Mouse (Mus musculus) E14TG2a.4 (cell line): ENCODE data around the gene Ahsa1.

Source experiments
- H3K27me3 ChIP-seq: 2 replicates; pipeline ENCODE4 v1.6.1; 2014; ENCODE audit warnings: low read length, control low read depth; ENCODE audit not compliant: insufficient read depth
- H3K36me3 ChIP-seq: 2 replicates; pipeline ENCODE4 v1.6.1; 2014; ENCODE audit warnings: low read length, control low read depth; ENCODE audit not compliant: insufficient read depth
- H3K4me1 ChIP-seq: replicated peaks from 2 replicates; pipeline ENCODE4 v1.6.1; 2014; ENCODE audit warnings: low read depth, low read length, control low read depth
- H3K4me3 ChIP-seq: replicated peaks from 2 replicates; pipeline ENCODE4 v1.5.1; 2014; ENCODE audit warnings: mild to moderate bottlenecking, low read length
- H3K9me3 ChIP-seq: 2 replicates; pipeline ENCODE4 v1.6.1; 2014; ENCODE audit warnings: low read length, control low read depth
- CTCF ChIP-seq: conservative IDR thresholded peaks from 2 replicates; pipeline ENCODE4 v1.5.1; 2014; ENCODE audit warnings: low read length
- NANOG ChIP-seq: IDR thresholded peaks from 2 replicates; pipeline ENCODE4 v1.6.1; 2014; ENCODE audit warnings: borderline replicate concordance, low read length, mixed read lengths
- POU5F1 ChIP-seq: IDR thresholded peaks from 2 replicates; pipeline ENCODE4 v1.6.1; 2014; ENCODE audit warnings: low read length, borderline replicate concordance

Gene Ahsa1

DNA sequence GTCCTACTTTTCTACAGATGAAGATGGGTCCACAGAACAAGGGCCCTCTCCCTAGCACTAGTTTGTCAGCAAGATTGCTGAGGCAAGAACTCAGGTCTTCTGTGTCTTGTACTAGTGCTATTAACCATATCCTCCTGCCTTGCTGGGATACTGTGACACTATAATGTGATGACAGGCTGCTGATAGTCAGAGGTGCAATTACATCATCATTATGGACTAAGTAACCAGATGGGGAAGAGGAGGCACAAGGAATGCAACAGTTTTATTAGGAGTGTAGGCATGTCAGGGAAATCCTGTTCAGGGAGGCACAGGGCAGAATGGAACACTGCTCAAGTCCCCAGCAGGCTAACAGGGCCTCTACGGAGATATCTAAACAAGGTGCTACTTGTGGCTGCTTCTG is 27.6 kb upstream of the Ahsa1 start, which contains the start of gene Noxred1:
TSS of gene Noxred1 (minus strand) at position 101 of the 400 bp plus-strand sequence.
- TF ChIP-seq CTCF (no peak), POU5F1 (no peak), NANOG (no peak)

DNA sequence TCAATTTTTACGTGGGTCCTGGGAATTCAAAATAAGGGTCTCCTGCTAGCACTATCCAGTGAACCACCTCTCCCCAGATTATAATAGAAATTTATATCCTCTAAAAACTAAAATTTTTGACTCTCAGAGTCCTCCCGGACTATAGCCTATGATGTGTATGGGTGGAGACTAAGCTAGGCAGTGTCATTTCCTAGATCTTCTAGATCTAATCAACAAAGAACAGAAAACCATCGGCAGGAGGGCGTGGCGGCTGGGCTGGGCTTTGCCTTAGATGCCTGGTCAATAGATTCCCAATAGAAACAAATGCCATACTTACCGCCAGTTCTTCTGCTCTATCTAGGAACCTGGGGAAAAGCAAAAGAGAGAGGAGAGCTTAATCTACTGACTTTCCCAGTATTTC is 16.1 kb upstream of the Ahsa1 start:
- Histone ChIP-seq H3K4me3 (no peak overlapping the region), H3K27me3 (no peaks in the 10 kb centered on the region), H3K9me3 (no peaks in the 10 kb centered on the region), H3K36me3 (peaks cover 85% of the 10 kb centered on the region), H3K4me1 (peaks cover 8% of the 10 kb centered on the region)
- TF ChIP-seq NANOG (no peak), POU5F1 (no peak), CTCF (no peak)

More for the DNA sequence above, 27.6 kb upstream of the Ahsa1 start, which contains the start of gene Noxred1:
- Histone ChIP-seq H3K4me1 (no peaks in the 10 kb centered on the region), H3K4me3 (no peak within 1 kb of the TSS), H3K36me3 (peaks cover 52% of the 10 kb centered on the region), H3K27me3 (no peaks in the 10 kb centered on the region), H3K9me3 (peaks cover 4% of the 10 kb centered on the region; the same call in 1 of the 2 replicates)

DNA sequence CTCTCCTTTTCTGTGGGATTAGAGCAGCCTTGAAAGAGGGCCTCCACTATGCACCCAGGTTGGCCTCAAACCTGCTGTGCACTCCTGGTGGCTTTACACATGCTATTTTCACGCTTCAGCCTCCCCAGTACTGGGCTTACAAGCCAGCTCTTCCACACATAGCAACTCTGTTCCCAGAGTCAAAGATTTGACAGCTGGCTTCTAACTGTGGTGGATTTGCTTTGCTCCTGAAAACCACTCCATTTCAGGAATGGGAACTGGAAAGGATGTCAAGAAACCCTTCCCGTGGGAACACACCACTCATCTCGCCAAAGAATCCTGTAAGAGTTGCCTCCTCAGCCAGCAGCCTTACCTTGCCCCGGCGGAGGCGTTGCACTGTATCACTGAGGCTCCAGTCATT is 12.4 kb upstream of the Ahsa1 start:
- Histone ChIP-seq H3K27me3 (no peaks in the 10 kb centered on the region), H3K4me1 (peaks cover 15% of the 10 kb centered on the region), H3K9me3 (no peaks in the 10 kb centered on the region), H3K4me3 (no peak overlapping the region), H3K36me3 (peaks cover 92% of the 10 kb centered on the region)
- TF ChIP-seq CTCF, result no peak
- no peak for TF ChIP-seq POU5F1
- TF ChIP-seq NANOG, result no peak

DNA sequence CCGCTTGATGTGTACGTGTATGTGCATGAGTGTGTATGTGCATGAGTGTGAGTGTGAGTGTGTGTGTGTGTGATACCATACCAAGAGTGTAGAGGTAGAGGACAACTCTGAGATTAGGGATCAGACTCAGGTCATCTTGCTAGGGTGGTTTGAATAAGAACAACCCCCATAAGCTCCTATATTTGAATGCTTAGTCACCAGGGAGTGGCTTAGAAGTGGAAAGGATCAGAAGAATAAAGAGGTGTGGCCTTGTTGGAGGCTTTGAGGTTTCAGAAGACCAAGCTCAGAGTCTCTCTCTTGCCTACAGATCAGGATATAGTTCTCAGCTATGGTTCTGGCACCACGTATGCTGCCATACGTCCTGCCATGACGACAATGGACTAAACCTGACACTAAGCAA is 9.7 kb upstream of the Ahsa1 start:
- Histone ChIP-seq H3K9me3 (no peaks in the 10 kb centered on the region), H3K4me1 (peaks cover 8% of the 10 kb centered on the region; the same call in 1 of the 2 replicates), H3K4me3 (no peak overlapping the region), H3K27me3 (no peaks in the 10 kb centered on the region), H3K36me3 (peaks cover 90% of the 10 kb centered on the region)
- TF ChIP-seq NANOG (no peak), POU5F1 (no peak), CTCF (no peak)

DNA sequence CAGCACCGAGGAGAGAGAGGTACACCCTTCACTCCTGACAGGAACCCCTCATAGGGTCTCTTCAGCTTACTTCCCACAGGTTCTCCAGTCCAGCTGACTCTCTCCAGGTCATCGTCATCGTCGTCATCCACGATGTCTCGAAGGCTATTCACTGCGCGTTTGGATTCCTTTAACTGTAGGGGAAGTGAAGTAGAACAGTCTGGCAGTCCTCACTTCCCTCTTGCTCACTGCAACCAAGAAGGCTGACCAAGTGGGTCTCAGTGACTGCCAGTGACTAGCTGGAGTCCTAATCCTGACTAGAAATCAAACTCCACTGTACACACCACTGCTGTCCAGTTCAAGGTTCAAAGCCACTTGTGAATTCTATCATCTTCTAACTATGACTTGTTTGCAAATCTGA is 5.7 kb upstream of the Ahsa1 start:
- peaks cover 80% of the 10 kb centered on the region for H3K36me3 ChIP-seq
- no peaks in the 10 kb centered on the region for H3K27me3 ChIP-seq
- peaks cover 17% of the 10 kb centered on the region for H3K4me1 ChIP-seq
- H3K9me3 ChIP-seq, result no peaks in the 10 kb centered on the region
- no peak for TF ChIP-seq NANOG
- no peak for TF ChIP-seq POU5F1
- TF ChIP-seq CTCF, result no peak
- no peak overlapping the region for H3K4me3 ChIP-seq

DNA sequence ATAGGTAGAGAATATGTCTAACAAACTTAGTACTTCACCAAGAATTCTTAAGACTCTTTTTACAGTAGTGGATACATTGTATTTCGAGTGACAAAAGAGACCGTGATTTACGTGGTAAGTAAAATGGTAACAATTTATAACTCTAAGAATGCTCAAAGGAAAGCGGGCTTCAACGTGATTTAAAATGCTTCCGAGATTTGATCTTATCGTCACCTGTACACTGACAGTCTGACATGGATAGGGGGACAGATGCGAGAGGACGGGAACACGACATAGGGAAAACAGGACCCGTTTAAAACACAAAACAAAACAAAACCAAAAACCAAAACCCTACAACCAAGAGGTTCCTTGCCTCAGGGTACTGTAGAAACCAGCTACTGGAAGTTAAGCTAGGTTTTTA is 835 bp upstream of the Ahsa1 start:
- Histone ChIP-seq H3K4me1 (peaks cover 42% of the 10 kb centered on the region), H3K9me3 (no peaks in the 10 kb centered on the region), H3K4me3 (peak overlapping the region; percentile 97), H3K27me3 (no peaks in the 10 kb centered on the region), H3K36me3 (peaks cover 64% of the 10 kb centered on the region)
- TF ChIP-seq POU5F1, result no peak
- no peak for TF ChIP-seq NANOG
- no peak for TF ChIP-seq CTCF

DNA sequence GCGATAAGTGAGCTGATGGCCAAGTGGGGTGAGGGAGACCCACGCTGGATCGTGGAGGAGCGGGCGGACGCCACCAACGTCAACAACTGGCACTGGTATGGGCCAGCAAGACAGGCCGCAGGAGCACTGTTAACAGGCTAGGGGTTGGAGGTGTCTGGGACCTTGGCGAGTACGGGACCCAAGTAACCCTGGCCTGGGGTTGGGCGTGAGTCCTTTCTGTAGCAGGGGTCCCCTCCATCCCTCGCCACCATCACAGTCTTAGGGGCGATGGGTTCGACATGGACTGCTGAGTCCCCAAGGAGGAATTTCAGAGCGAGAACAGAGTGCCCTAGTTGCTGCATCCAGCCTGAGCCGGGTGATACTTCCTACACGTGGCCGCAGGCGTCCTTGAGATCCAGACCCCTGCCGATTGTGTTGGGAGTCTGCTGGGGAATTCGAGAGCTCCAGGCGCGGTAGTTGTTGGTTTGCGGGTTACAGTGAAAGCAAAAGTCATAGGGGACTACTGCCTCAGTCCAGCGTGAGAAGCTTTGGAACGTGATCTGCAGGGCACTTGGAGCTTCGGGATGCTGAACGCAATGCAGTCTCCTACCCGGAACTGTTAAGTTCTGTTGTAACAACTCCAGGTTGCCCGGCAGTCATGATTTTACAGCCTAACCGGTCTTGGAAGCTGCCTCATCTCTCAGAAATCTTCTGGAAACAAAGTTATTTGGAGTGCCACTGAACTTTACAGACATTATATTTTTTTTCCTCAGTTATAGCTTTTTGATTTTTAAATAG is 736 bp downstream of the Ahsa1 start:
- H3K27me3 ChIP-seq, result no peaks in the 10 kb centered on the region
- TF ChIP-seq POU5F1 (no peak), NANOG (no peak), CTCF (no peak)
- H3K4me1 ChIP-seq, result peaks cover 57% of the 10 kb centered on the region

DNA sequence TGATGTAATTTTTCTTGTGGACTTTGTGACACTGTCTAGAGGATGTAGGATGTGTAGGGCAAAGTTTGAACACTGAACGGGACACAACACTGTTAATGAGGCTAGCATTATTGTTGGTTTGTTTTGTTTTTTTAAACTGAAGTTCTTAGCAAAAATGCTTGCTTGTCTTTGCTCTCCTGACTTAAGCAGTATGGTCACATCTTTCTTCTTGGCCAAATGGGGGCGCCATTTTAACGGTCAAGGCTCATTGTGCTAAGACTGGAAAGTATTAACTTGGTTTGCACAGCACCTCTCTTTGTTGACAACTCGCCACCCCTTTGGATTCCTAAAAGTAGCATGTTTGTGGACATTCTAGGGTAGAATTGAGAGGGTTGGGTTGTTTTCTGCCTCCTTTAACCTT is 1.4 kb downstream of the Ahsa1 start:
- H3K4me1 ChIP-seq, result peaks cover 64% of the 10 kb centered on the region
- H3K4me3 ChIP-seq, result peak overlapping the region; percentile 97
- no peak for TF ChIP-seq POU5F1
- no peak for TF ChIP-seq NANOG
- TF ChIP-seq CTCF, result peak; percentile 53
- peaks cover 64% of the 10 kb centered on the region for H3K36me3 ChIP-seq
- H3K9me3 ChIP-seq, result no peaks in the 10 kb centered on the region
- no peaks in the 10 kb centered on the region for H3K27me3 ChIP-seq

More for the DNA sequence above, 736 bp downstream of the Ahsa1 start:
- H3K36me3 ChIP-seq, result peaks cover 64% of the 10 kb centered on the region
- no peaks in the 10 kb centered on the region for H3K9me3 ChIP-seq
- peak overlapping the region; percentile 97 for H3K4me3 ChIP-seq
